Mouse (Mus musculus): ENCODE data around the gene Wdr70. TPM values are rescaled to one million over a fixed set of nuclear protein-coding genes. Genes with fewer than 3 reads are reported as not detected.
A peak's percentile ranks its signal among the peaks of the same experiment; 100 is the strongest.

Wdr70 gene
- 50.5 TPM for polyA plus RNA-seq (2012; fragmentation: generic; extraction: Trizol)

GRCm38 (mm10) chr15:8098774-8099749 is at the start of gene Wdr70:
Wdr70 (minus strand) TSS chr15:8099209.
- TF ChIP-seq CEBPB (IDR thresholded peaks at IDR 0.05; ENCODE audit: insufficient read depth, poor library complexity, severe bottlenecking) = no peak
- no peak for TF ChIP-seq TCF12 (IDR thresholded peaks at IDR 0.05; ENCODE audit: insufficient read depth, poor library complexity, severe bottlenecking)
- TF ChIP-seq SRF (IDR thresholded peaks at IDR 0.05; ENCODE audit: control insufficient read depth, insufficient read length, low read depth) = peak; percentile 88
- TF ChIP-seq REST (IDR thresholded peaks at IDR 0.05; ENCODE audit: insufficient read depth, insufficient read length) = no peak
- TF ChIP-seq MYOD1 (IDR thresholded peaks at IDR 0.05; ENCODE audit: control insufficient read depth in 1 of 3, insufficient read length in 2 of 3, low read depth in 2 of 3) = peak in 1 of 3 experiments; percentile 57
- no peak for TF ChIP-seq TCF3 (IDR thresholded peaks at IDR 0.05; ENCODE audit: insufficient read length, low read depth)
- TF ChIP-seq MYOG (IDR thresholded peaks at IDR 0.05; ENCODE audit: control insufficient read depth in 1 of 3, insufficient read depth in 1 of 3, insufficient read length in 2 of 3, low read depth in 2 of 3) = peak in 2 of 3 experiments; percentile 54 to 62
- TF ChIP-seq POLR2A (IDR thresholded peaks at IDR 0.05; ENCODE audit: insufficient read length, low read depth) = peak; percentile 95
- peak; percentile 51 for TF ChIP-seq E2F4 (IDR thresholded peaks at IDR 0.05; ENCODE audit: insufficient read depth)
- TF ChIP-seq POLR2AphosphoS2 (IDR thresholded peaks at IDR 0.05; ENCODE audit: insufficient read length, low read depth) = peak; percentile 99
- Histone ChIP-seq H3K4me3 (peak within 1 kb of the TSS; percentile 48), H3K4me2 (ENCODE audit: low read depth) (peak within 1 kb of the TSS; percentile 73), H3K79me2 (ENCODE audit: control insufficient read depth, insufficient read depth) (peaks cover 31% of the 10 kb centered on the region), H3ac (ENCODE audit: control insufficient read depth, insufficient read length) (peak within 1 kb of the TSS; percentile 1), H3K36me3 (ENCODE audit: control insufficient read depth, insufficient read depth) (peaks cover 16% of the 10 kb centered on the region), H3K27me3 (ENCODE audit: control insufficient read depth, insufficient read depth, insufficient read length) (no peaks in the 10 kb centered on the region)

GRCm38 (mm10) chr15:8135606-8136005 is 36.6 kb upstream of the Wdr70 start:
- no peak for TF ChIP-seq CEBPB (IDR thresholded peaks at IDR 0.05; ENCODE audit: insufficient read depth, poor library complexity, severe bottlenecking)
- no peak for TF ChIP-seq TCF3 (IDR thresholded peaks at IDR 0.05; ENCODE audit: insufficient read length, low read depth)
- TF ChIP-seq MAX (IDR thresholded peaks at IDR 0.05; ENCODE audit: low read depth) = no peak
- no peak for TF ChIP-seq MYOG (IDR thresholded peaks at IDR 0.05; ENCODE audit: control insufficient read depth in 1 of 3, insufficient read depth in 1 of 3, insufficient read length in 2 of 3, low read depth in 2 of 3)
- TF ChIP-seq TCF12 (IDR thresholded peaks at IDR 0.05; ENCODE audit: insufficient read depth, poor library complexity, severe bottlenecking) = no peak
- no peak for TF ChIP-seq MYOD1 (IDR thresholded peaks at IDR 0.05; ENCODE audit: control insufficient read depth in 1 of 3, insufficient read length in 2 of 3, low read depth in 2 of 3)
- no peak for TF ChIP-seq SRF (IDR thresholded peaks at IDR 0.05; ENCODE audit: control insufficient read depth, insufficient read length, low read depth)
- TF ChIP-seq POLR2A (IDR thresholded peaks at IDR 0.05; ENCODE audit: insufficient read length, low read depth) = no peak
- no peak for TF ChIP-seq REST (IDR thresholded peaks at IDR 0.05; ENCODE audit: insufficient read depth, insufficient read length)
- TF ChIP-seq USF1 (IDR thresholded peaks at IDR 0.05; ENCODE audit: low read depth) = no peak
- no peak for TF ChIP-seq E2F4 (IDR thresholded peaks at IDR 0.05; ENCODE audit: insufficient read depth)
- TF ChIP-seq POLR2AphosphoS2 (IDR thresholded peaks at IDR 0.05; ENCODE audit: insufficient read length, low read depth) = no peak
- Histone ChIP-seq H3K4me2 (ENCODE audit: low read depth) (no peak overlapping the region), H3K4me3 (no peak overlapping the region), H3K27me3 (ENCODE audit: control insufficient read depth, insufficient read depth, insufficient read length) (no peaks in the 10 kb centered on the region), H3K36me3 (ENCODE audit: control insufficient read depth, insufficient read depth) (peaks cover 91% of the 10 kb centered on the region), H3ac (ENCODE audit: control insufficient read depth, insufficient read length) (no peak overlapping the region), H3K79me2 (ENCODE audit: control insufficient read depth, insufficient read depth) (no peaks in the 10 kb centered on the region)

GRCm38 (mm10) chr15:8131761-8132160 is 32.8 kb upstream of the Wdr70 start:
- Histone ChIP-seq H3K79me2 (ENCODE audit: control insufficient read depth, insufficient read depth) (no peaks in the 10 kb centered on the region), H3ac (ENCODE audit: control insufficient read depth, insufficient read length) (no peak overlapping the region), H3K4me2 (ENCODE audit: low read depth) (no peak overlapping the region), H3K36me3 (ENCODE audit: control insufficient read depth, insufficient read depth) (peaks cover 85% of the 10 kb centered on the region), H3K27me3 (ENCODE audit: control insufficient read depth, insufficient read depth, insufficient read length) (no peaks in the 10 kb centered on the region), H3K4me3 (no peak overlapping the region)
- no peak for TF ChIP-seq MAX (IDR thresholded peaks at IDR 0.05; ENCODE audit: low read depth)
- TF ChIP-seq USF1 (IDR thresholded peaks at IDR 0.05; ENCODE audit: low read depth) = no peak

- H3K79me2 ChIP-seq (ENCODE audit: control insufficient read depth, insufficient read depth) = no peaks in the 10 kb centered on the region
- TF ChIP-seq USF1 (IDR thresholded peaks at IDR 0.05; ENCODE audit: low read depth) (no peak), POLR2AphosphoS2 (IDR thresholded peaks at IDR 0.05; ENCODE audit: insufficient read length, low read depth) (no peak), POLR2A (IDR thresholded peaks at IDR 0.05; ENCODE audit: insufficient read length, low read depth) (no peak), MAX (IDR thresholded peaks at IDR 0.05; ENCODE audit: low read depth) (no peak), MYOD1 (IDR thresholded peaks at IDR 0.05; ENCODE audit: control insufficient read depth in 1 of 3, insufficient read length in 2 of 3, low read depth in 2 of 3) (no peak), TCF12 (IDR thresholded peaks at IDR 0.05; ENCODE audit: insufficient read depth, poor library complexity, severe bottlenecking) (no peak), TCF3 (IDR thresholded peaks at IDR 0.05; ENCODE audit: insufficient read length, low read depth) (no peak), CEBPB (IDR thresholded peaks at IDR 0.05; ENCODE audit: insufficient read depth, poor library complexity, severe bottlenecking) (no peak), E2F4 (IDR thresholded peaks at IDR 0.05; ENCODE audit: insufficient read depth) (no peak), MYOG (IDR thresholded peaks at IDR 0.05; ENCODE audit: control insufficient read depth in 1 of 3, insufficient read depth in 1 of 3, insufficient read length in 2 of 3, low read depth in 2 of 3) (no peak), REST (IDR thresholded peaks at IDR 0.05; ENCODE audit: insufficient read depth, insufficient read length) (no peak), SRF (IDR thresholded peaks at IDR 0.05; ENCODE audit: control insufficient read depth, insufficient read length, low read depth) (no peak)
- no peak overlapping the region for H3K4me3 ChIP-seq
- H3K27me3 ChIP-seq (ENCODE audit: control insufficient read depth, insufficient read depth, insufficient read length) = no peaks in the 10 kb centered on the region
- no peak overlapping the region for H3ac ChIP-seq (ENCODE audit: control insufficient read depth, insufficient read length)
- H3K36me3 ChIP-seq (ENCODE audit: control insufficient read depth, insufficient read depth) = peaks cover 85% of the 10 kb centered on the region
- no peak overlapping the region for H3K4me2 ChIP-seq (ENCODE audit: low read depth)
These were observed 32.3 kb upstream of the Wdr70 start for GRCm38 (mm10) chr15:8131268-8131667.
